Mouse (Mus musculus) kidney, adult 10 weeks (tissue): ENCODE data around the gene Pop7. TPM values are rescaled to one million over a fixed set of nuclear protein-coding genes. Genes with fewer than 3 reads are reported as not detected.

ENCODE experiments used
- polyA plus RNA-seq: library from polyadenylated mRNA; stranded (reverse); fragments of 350-450 nt; fragmentation: Illumina TruSeq; extraction: RNeasy Lipid Tissue Mini Kit (QIAGEN cat#74804); gene quantifications from one replicate; pipeline ENCODE4 v1.2.3, GENCODE M21; 2014; ENCODE audit warnings: low read depth, low replicate concordance

The Pop7 gene
- polyA plus RNA-seq, result not detected

GRCm38 (mm10) chr5:137501709-137502666, at the start of gene Pop7:
Gene Pop7 (minus strand): TSS chr5:137502518.

GRCm38 (mm10) chr5:137533117-137533827, 31.0 kb upstream of the Pop7 start, which contains the start of the genes Epo and Gnb2:
Gene Epo (minus strand): TSS chr5:137533242.
Gene Gnb2 (minus strand): TSS chr5:137533510.

GRCm38 (mm10) chr5:137518436-137518835, 16.1 kb upstream of the Pop7 start, which contains the start of gene Gigyf1:
Gene Gigyf1 (plus strand): TSS chr5:137518548.

GRCm38 (mm10) chr5:137476964-137477363, 25.4 kb downstream of the Pop7 start, which contains the start of gene Zan:
Gene Zan (minus strand): TSS chr5:137477064.

Other genes with a start within 250 kb of the Pop7 start
- 0.44 TPM for gene Ache, start 215.0 kb downstream of the Pop7 start, polyA plus RNA-seq
- gene Ufsp1, start 207.9 kb downstream of the Pop7 start, polyA plus RNA-seq, result 2.3 TPM
- 11.8 TPM for gene Srrt, start 194.8 kb downstream of the Pop7 start, polyA plus RNA-seq
- 0.20 TPM for gene Trip6, start 188.1 kb downstream of the Pop7 start, polyA plus RNA-seq
- 0.73 TPM for gene Slc12a9, start 168.9 kb downstream of the Pop7 start, polyA plus RNA-seq
- gene Ephb4, start 152.4 kb downstream of the Pop7 start, polyA plus RNA-seq, result 6.5 TPM
- gene Zan, start 25.5 kb downstream of the Pop7 start, polyA plus RNA-seq, result not detected
- gene Gigyf1, start 16.0 kb upstream of the Pop7 start, polyA plus RNA-seq, result 1.5 TPM
- gene Epo, start 30.7 kb upstream of the Pop7 start, polyA plus RNA-seq, result not detected
- 1.4 TPM for gene Gnb2, start 31.0 kb upstream of the Pop7 start, polyA plus RNA-seq
- not detected for gene Actl6b, start 51.0 kb upstream of the Pop7 start, polyA plus RNA-seq
- gene Tfr2, start 67.3 kb upstream of the Pop7 start, polyA plus RNA-seq, result not detected
- gene Mospd3, start 98.5 kb upstream of the Pop7 start, polyA plus RNA-seq, result not detected
- gene Pcolce, start 111.3 kb upstream of the Pop7 start, polyA plus RNA-seq, result 7.1 TPM
- gene Fbxo24, start 126.5 kb upstream of the Pop7 start, polyA plus RNA-seq, result not detected
- 0.85 TPM for gene Lrch4, start 126.6 kb upstream of the Pop7 start, polyA plus RNA-seq
- not detected for gene Gm20605, start 126.7 kb upstream of the Pop7 start, polyA plus RNA-seq
- not detected for gene Sap25, start 138.8 kb upstream of the Pop7 start, polyA plus RNA-seq
- not detected for gene Irs3, start 143.2 kb upstream of the Pop7 start, polyA plus RNA-seq
- 11.3 TPM for gene Agfg2, start 182.2 kb upstream of the Pop7 start, polyA plus RNA-seq
- gene Nyap1, start 239.1 kb upstream of the Pop7 start, polyA plus RNA-seq, result 0.16 TPM
- 0.36 TPM for gene Tsc22d4, start 243.2 kb upstream of the Pop7 start, polyA plus RNA-seq